Mouse (Mus musculus): Measurements from ENCODE around the gene Nxnl1.

- TF ChIP-seq CTCF (IDR thresholded peaks at IDR 0.05; ENCODE audit: low read depth, low read length) (no peak), POLR2A (IDR thresholded peaks at IDR 0.05; ENCODE audit: extremely low read depth, insufficient read depth, low read length) (no peak)
These were observed 12.4 kb downstream of the Nxnl1 start for GRCm38 (mm10) chr8:71554001-71554400.
